Mouse (Mus musculus) liver, adult 2 months (tissue): ENCODE measurements around the gene Rps11.

Experiments used
- CTCF ChIP-seq: fragments of 200-500 bp; IDR thresholded peaks from 2 replicates; pipeline ENCODE4 v1.5.1; 2011; ENCODE audit warnings: low read depth, low read length, control low read depth
- POLR2A ChIP-seq: fragments of 200-500 bp; IDR thresholded peaks from 2 replicates; pipeline ENCODE4 v1.6.1; 2011; ENCODE audit warnings: low read length, control low read depth; ENCODE audit not compliant: insufficient read depth; ENCODE audit errors: extremely low read depth

DNA sequence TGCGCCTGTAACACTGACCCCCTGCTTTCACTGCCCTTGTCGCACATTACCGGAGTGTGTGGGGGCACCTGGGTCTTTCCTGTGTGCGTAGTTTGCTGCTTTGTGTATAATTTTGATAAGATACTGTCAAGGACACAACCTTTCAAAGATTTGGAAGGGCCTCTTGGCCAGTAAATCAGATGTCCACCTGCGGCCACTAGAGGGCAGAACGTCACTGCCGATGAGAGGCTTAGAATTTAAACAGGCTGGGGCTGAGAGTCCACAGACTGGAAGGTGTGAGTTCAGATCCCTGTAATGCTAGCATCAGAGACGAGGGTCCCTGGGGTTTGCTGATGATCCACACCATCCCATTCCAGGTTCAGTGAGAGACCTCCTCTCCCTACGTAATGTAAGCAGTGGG lies 45.7 kb downstream of the Rps11 start:
- peak; percentile 81 for TF ChIP-seq CTCF
- TF ChIP-seq POLR2A, result no peak
